ENCODE assay signal across 10 mouse cellular contexts in the genomic region with DNA sequence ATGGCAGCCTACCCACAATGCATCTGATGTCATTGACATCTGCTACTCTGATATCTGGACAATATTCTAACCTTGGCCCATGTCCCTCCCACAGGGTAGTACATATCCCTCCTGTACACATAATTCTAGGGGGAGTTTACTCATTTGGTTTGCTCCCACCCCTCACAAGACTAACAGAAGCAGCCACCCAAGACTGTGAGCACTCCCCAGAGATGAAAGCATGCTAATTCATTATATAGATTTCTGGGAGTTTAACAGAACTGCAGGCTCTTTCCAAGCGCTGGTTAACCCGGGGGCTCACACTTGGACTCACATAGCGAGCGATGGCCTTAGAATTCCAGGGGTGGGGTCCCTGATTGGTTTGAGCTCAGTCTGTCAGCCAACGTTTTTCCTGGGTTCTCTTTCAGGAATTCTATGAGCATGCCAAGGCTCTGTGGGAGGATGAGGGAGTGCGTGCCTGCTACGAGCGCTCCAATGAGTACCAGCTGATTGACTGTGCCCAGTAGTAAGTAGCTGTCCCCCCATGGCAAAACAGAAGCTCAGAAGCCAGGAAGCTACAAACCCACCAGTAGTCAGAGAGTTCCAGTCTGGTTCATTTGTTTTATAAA. TPM values are rescaled to one million over a fixed set of nuclear protein-coding genes. Genes with fewer than 3 reads are reported as not detected.
DNase-seq lines count a peak whose midpoint lies in the region; ATAC-seq and TF ChIP-seq lines count a peak whose summit lies in the region.
"Had no signal": no experiment of that assay in that cellular context is flagged by ENCODE, and none has a peak within 500 bp of the region (broad histone marks: within the 10 kb centered on the region; RNA-seq: fewer than 3 reads in every experiment).

No protein-coding gene starts in this region.

- intact Hi-C loops in gastrocnemius, postnatal 14 days (cut with DNase I; ENCODE audit: low total_unique reads): no loop called here

- no peaks in the 10 kb centered on the region for H3K27me3 ChIP-seq in liver, adult 2 months (ENCODE audit: control insufficient read depth, insufficient read depth, low read length)
- no peaks in the 10 kb centered on the region for H3K27me3 ChIP-seq in hindbrain, embryonic 15.5 days
- no peaks in the 10 kb centered on the region for H3K27me3 ChIP-seq in myocyte (ENCODE audit: control insufficient read depth, insufficient read depth, insufficient read length)

- DNase-seq in frontal cortex, adult 2 months (ENCODE audit: extremely low spot score in 1 of 2, low spot score in 1 of 2): no peak
- no peak for DNase-seq in liver, adult 2 months (ENCODE audit: extremely low read depth, low read depth, low spot score)
- no peak for DNase-seq in liver
- DNase-seq in gastrocnemius, postnatal 14 days: no peak
- DNase-seq in T-cell, adult 2 months (ENCODE audit: low spot score): no peak

- WGBS in liver, adult 2 months: 78% methylated on average over 8 of the region's 8 CpGs
- WGBS in hindbrain, embryonic 15.5 days: 51% methylated on average over 8 of the region's 8 CpGs

- TF ChIP-seq POLR2A in liver, adult 2 months (IDR thresholded peaks at IDR 0.05; ENCODE audit: extremely low read depth, insufficient read depth, low read length): no peak
- TF ChIP-seq POLR2A in myocyte (IDR thresholded peaks at IDR 0.05; ENCODE audit: insufficient read length, low read depth): no peak

- no peak for TF ChIP-seq CTCF in liver, adult 2 months (IDR thresholded peaks at IDR 0.05; ENCODE audit: low read depth, low read length)

- H3K4me1 ChIP-seq in liver, adult 2 months (ENCODE audit: control insufficient read depth, insufficient read depth, low read length): peaks cover 6% of the 10 kb centered on the region
- peaks cover 59% of the 10 kb centered on the region for H3K4me1 ChIP-seq in hindbrain, embryonic 15.5 days (replicated peaks)

- H3K9me3 ChIP-seq in hindbrain, embryonic 15.5 days: no peaks in the 10 kb centered on the region

- H3K4me3 ChIP-seq in liver, adult 2 months (ENCODE audit: insufficient read depth, low read depth, low read length): no peak overlapping the region
- H3K4me3 ChIP-seq in hindbrain, embryonic 15.5 days: no peak overlapping the region
- H3K4me3 ChIP-seq in myocyte: no peak overlapping the region

- no peak overlapping the region for H3K9ac ChIP-seq in liver, adult 2 months (ENCODE audit: low read depth, low read length)
- H3K9ac ChIP-seq in hindbrain, embryonic 15.5 days: no peak overlapping the region

- H3K27ac ChIP-seq in liver, adult 2 months (replicated peaks; ENCODE audit: insufficient read depth, low read depth, low read length): peak overlapping the region; percentile 27
- peak overlapping the region; percentile 58 for H3K27ac ChIP-seq in hindbrain, embryonic 15.5 days (replicated peaks)

- H3K36me3 ChIP-seq in liver, adult 2 months (ENCODE audit: control insufficient read depth, insufficient read depth, low read length): peaks cover 23% of the 10 kb centered on the region
- peaks cover 28% of the 10 kb centered on the region for H3K36me3 ChIP-seq in hindbrain, embryonic 15.5 days
- peaks cover 35% of the 10 kb centered on the region for H3K36me3 ChIP-seq in myocyte (ENCODE audit: control insufficient read depth, insufficient read depth)

- H3K4me2 ChIP-seq in hindbrain, embryonic 15.5 days: no peak overlapping the region
- peak overlapping the region; percentile 77 for H3K4me2 ChIP-seq in myocyte (ENCODE audit: low read depth)

- H3K79me2 ChIP-seq in liver, adult 2 months (ENCODE audit: control insufficient read depth, insufficient read depth, low read length): peaks cover 29% of the 10 kb centered on the region; the same call in 1 of the 2 replicates
- H3K79me2 ChIP-seq in myocyte (ENCODE audit: control insufficient read depth, insufficient read depth): peaks cover 76% of the 10 kb centered on the region

- 0 out of 2 replicates have a peak, but pooled peaks have one; percentile 25 for ATAC-seq in frontal cortex, adult (ENCODE audit: low TSS enrichment)
- ATAC-seq in hindbrain, embryonic 15.5 days (ENCODE audit: low FRiP score, low read depth): no peak
- ATAC-seq: activated CD4-positive, CD25-positive, alpha-beta regulatory T cell, adult 4 months had no signal

- no peak overlapping the region for H3ac ChIP-seq in myocyte (ENCODE audit: control insufficient read depth, insufficient read length)

TF ChIP-seq in myocyte, 11 proteins besides CTCF, POLR2A, EP300 and RAD21:
- TF ChIP-seq REST (IDR thresholded peaks at IDR 0.05; ENCODE audit: insufficient read depth, insufficient read length) (no peak), TCF12 (IDR thresholded peaks at IDR 0.05; ENCODE audit: insufficient read depth, poor library complexity, severe bottlenecking) (no peak), E2F4 (IDR thresholded peaks at IDR 0.05; ENCODE audit: insufficient read depth) (no peak), MYOD1 (IDR thresholded peaks at IDR 0.05; ENCODE audit: control insufficient read depth in 1 of 3, insufficient read length in 2 of 3, low read depth in 2 of 3) (no peak), POLR2AphosphoS2 (IDR thresholded peaks at IDR 0.05; ENCODE audit: insufficient read length, low read depth) (no peak), SRF (IDR thresholded peaks at IDR 0.05; ENCODE audit: control insufficient read depth, insufficient read length, low read depth) (no peak), MYOG (IDR thresholded peaks at IDR 0.05; ENCODE audit: control insufficient read depth in 1 of 3, insufficient read depth in 1 of 3, insufficient read length in 2 of 3, low read depth in 2 of 3) (no peak), MAX (IDR thresholded peaks at IDR 0.05; ENCODE audit: low read depth) (no peak), USF1 (IDR thresholded peaks at IDR 0.05; ENCODE audit: low read depth) (no peak), TCF3 (IDR thresholded peaks at IDR 0.05; ENCODE audit: insufficient read length, low read depth) (no peak), CEBPB (IDR thresholded peaks at IDR 0.05; ENCODE audit: insufficient read depth, poor library complexity, severe bottlenecking) (no peak)

RNA-seq across cellular contexts. Expression of a gene that starts 3.6 kb away (rescaled TPM):
- polyA plus RNA-seq in frontal cortex, adult 2 months (2012; rRNA removed): 2.9 and 7.7 TPM in 2 replicates
- total RNA-seq in liver, adult 2 months (2014; rRNA removed): not detected in 2 replicates
- 0.10 and 0.31 TPM in 2 replicates for polyA plus RNA-seq in liver, adult 2 months (2012; rRNA removed)
- 11.8 and 13.1 TPM in 2 replicates for polyA plus RNA-seq in hindbrain, embryonic 15.5 days (2015; fragmentation: Nextera tagmentation; extraction: Ambion mirVana)
- 9.7 TPM for polyA plus RNA-seq in myocyte (2012; fragmentation: generic; extraction: Trizol)
- 1 to 10 TPM; 3.1 to 3.2 TPM for total RNA-seq in gastrocnemius, postnatal 14 days (2021)
- polyA plus RNA-seq: testis, adult 2 months had no signal

RNA-seq across cellular contexts. Expression of a gene that starts 58.8 kb away (rescaled TPM):
- 2,156 and 2,275 TPM in 2 replicates for polyA plus RNA-seq in frontal cortex, adult 2 months (2012; rRNA removed)
- 201 and 240 TPM in 2 replicates for total RNA-seq in liver, adult 2 months (2014; rRNA removed)
- polyA plus RNA-seq in liver, adult 2 months (2012; rRNA removed): 412 and 417 TPM in 2 replicates
- 1,606 and 1,659 TPM in 2 replicates for polyA plus RNA-seq in hindbrain, embryonic 15.5 days (2015; fragmentation: Nextera tagmentation; extraction: Ambion mirVana)
- polyA plus RNA-seq in myocyte (2012; fragmentation: generic; extraction: Trizol): 1,706 TPM
- 1,000 to 10,000 TPM; 1,660 to 1,705 TPM for total RNA-seq in gastrocnemius, postnatal 14 days (2021)
